In the genomic region with DNA sequence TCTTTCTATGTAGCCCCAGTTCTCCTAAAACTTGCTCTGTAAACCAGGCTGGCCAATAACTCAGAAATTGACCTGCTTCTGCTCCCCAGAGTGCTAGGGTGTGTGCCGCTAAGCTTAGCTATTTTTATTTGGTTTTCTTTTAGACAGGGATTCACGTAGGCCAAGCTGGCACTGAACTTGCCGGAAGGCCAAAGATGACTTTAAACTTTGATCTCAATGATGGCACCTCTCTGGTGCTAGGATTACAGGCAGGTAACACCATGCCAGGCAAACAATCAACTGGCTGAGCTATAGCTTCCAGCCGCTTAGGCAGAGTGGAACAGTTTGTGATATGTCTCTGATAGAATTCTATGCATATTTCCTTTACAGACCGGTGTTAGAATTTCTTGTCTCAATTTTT, we compare ENCODE assay signal across 23 mouse cellular contexts. TPM values are rescaled to one million over a fixed set of nuclear protein-coding genes. Genes with fewer than 3 reads are reported as not detected.
DNase-seq lines count a peak whose midpoint lies in the region; ATAC-seq and TF ChIP-seq lines count a peak whose summit lies in the region.
"Had no signal": no experiment of that assay in that cellular context is flagged by ENCODE, and none has a peak within 500 bp of the region (broad histone marks: within the 10 kb centered on the region; RNA-seq: fewer than 3 reads in every experiment).

No protein-coding gene starts in this region.

- H3K4me3 ChIP-seq in liver, adult 2 months (ENCODE audit: insufficient read depth, low read depth, low read length), result no peak overlapping the region
- no peak overlapping the region for H3K4me3 ChIP-seq in liver, embryonic 11.5 days (ENCODE audit: low read depth, low read length)
- H3K4me3 ChIP-seq in megakaryocyte, embryonic 14.5 days (replicated peaks), result peak overlapping the region; percentile 40
- no peak overlapping the region for H3K4me3 ChIP-seq in small intestine, adult 2 months (ENCODE audit: low read depth, low read length)

- 37% methylated on average over 5 of the region's 5 CpGs for WGBS in liver, adult 2 months
- WGBS in liver, embryonic 11.5 days, result 81% methylated on average over 5 of the region's 5 CpGs
- WGBS in large intestine, adult 2 months, result 46% methylated on average over 5 of the region's 5 CpGs
- 49% methylated on average over 5 of the region's 5 CpGs for WGBS in small intestine, adult 2 months

- TF ChIP-seq CTCF in liver, adult 2 months (IDR thresholded peaks at IDR 0.05; ENCODE audit: low read depth, low read length), result no peak
- TF ChIP-seq CTCF in small intestine, adult 2 months (IDR thresholded peaks at IDR 0.05; ENCODE audit: extremely low read depth, insufficient read length, insufficient replicate concordance, low read depth, low read length), result no peak

- H3K36me3 ChIP-seq in liver, adult 2 months (ENCODE audit: control insufficient read depth, insufficient read depth, low read length), result no peaks in the 10 kb centered on the region
- H3K36me3 ChIP-seq in liver, embryonic 11.5 days (ENCODE audit: control insufficient read depth, insufficient read depth, low read length), result no peaks in the 10 kb centered on the region
- no peaks in the 10 kb centered on the region for H3K36me3 ChIP-seq in megakaryocyte, embryonic 14.5 days (replicated peaks; ENCODE audit: low read length)
- H3K36me3 ChIP-seq in small intestine, adult 2 months (ENCODE audit: control insufficient read depth, insufficient read depth, low read length), result no peaks in the 10 kb centered on the region
- H3K36me3 ChIP-seq: G1E had no signal

- H3K79me2 ChIP-seq in liver, adult 2 months (ENCODE audit: control insufficient read depth, insufficient read depth, low read length), result no peaks in the 10 kb centered on the region

- no peaks in the 10 kb centered on the region for H3K27me3 ChIP-seq in liver, adult 2 months (ENCODE audit: control insufficient read depth, insufficient read depth, low read length)
- no peaks in the 10 kb centered on the region for H3K27me3 ChIP-seq in liver, embryonic 11.5 days (replicated peaks; ENCODE audit: control insufficient read depth, insufficient read depth, low read length)
- H3K27me3 ChIP-seq in megakaryocyte, embryonic 14.5 days (replicated peaks), result no peaks in the 10 kb centered on the region
- H3K27me3 ChIP-seq in small intestine, adult 2 months (ENCODE audit: control insufficient read depth, insufficient read depth, low read length), result no peaks in the 10 kb centered on the region
- H3K27me3 ChIP-seq: CH12.LX, Patski had no signal

- no peaks in the 10 kb centered on the region for H3K4me1 ChIP-seq in liver, adult 2 months (ENCODE audit: control insufficient read depth, insufficient read depth, low read length)
- H3K4me1 ChIP-seq in liver, embryonic 11.5 days (replicated peaks; ENCODE audit: control insufficient read depth, insufficient read depth, low read length), result no peaks in the 10 kb centered on the region
- H3K4me1 ChIP-seq in megakaryocyte, embryonic 14.5 days, result peaks cover 17% of the 10 kb centered on the region
- H3K4me1 ChIP-seq in small intestine, adult 2 months (ENCODE audit: control insufficient read depth, insufficient read depth, insufficient read length, low read length), result peaks cover 6% of the 10 kb centered on the region; the same call in 1 of the 2 replicates

- no peak overlapping the region for H3K9ac ChIP-seq in liver, adult 2 months (ENCODE audit: low read depth, low read length)
- H3K9ac ChIP-seq in liver, embryonic 11.5 days (ENCODE audit: low read depth, low read length), result no peak overlapping the region

- no peak overlapping the region for H3K4me2 ChIP-seq in liver, embryonic 11.5 days

- peak; percentile 83 for DNase-seq in liver, adult 2 months (ENCODE audit: extremely low read depth, low read depth, low spot score)
- DNase-seq in liver, embryonic 11.5 days (ENCODE audit: low spot score), result no peak
- peak; percentile 59 for DNase-seq in large intestine, adult 2 months (ENCODE audit: low read depth, low spot score)
- no peak for DNase-seq in cerebellum, adult 11 months
- DNase-seq in left cerebral cortex, adult 8-10 months (ENCODE audit: low spot score in 2 of 2), result no peak
- DNase-seq: adrenal gland, adult 2 months; adrenal gland, adult 8-10 months; adrenal gland, postnatal 10 days; adrenal gland, postnatal 14 days; adrenal gland, postnatal 25 days; adrenal gland, postnatal 36 days; B cell, adult 2 months; cerebellum, adult 11-12 months; cerebellum, adult 18-20 months had no signal

- ATAC-seq in liver, embryonic 11.5 days (replicated peaks; ENCODE audit: low FRiP score), result no peak
- no peak for ATAC-seq in megakaryocyte, adult 5-6 weeks (ENCODE audit: poor library complexity, severe bottlenecking)
- ATAC-seq: activated CD4-positive, CD25-positive, alpha-beta regulatory T cell, adult 4 months; CD4-positive, CD25-positive, alpha-beta regulatory T cell, adult 4 months; Patski had no signal

- H3K27ac ChIP-seq in liver, adult 2 months (replicated peaks; ENCODE audit: insufficient read depth, low read depth, low read length), result no peak overlapping the region
- no peak overlapping the region for H3K27ac ChIP-seq in liver, embryonic 11.5 days (ENCODE audit: low read depth, low read length)
- H3K27ac ChIP-seq in small intestine, adult 2 months (ENCODE audit: insufficient read depth, low read depth, low read length), result peak overlapping the region; percentile 90

- no peaks in the 10 kb centered on the region for H3K9me3 ChIP-seq in liver, embryonic 11.5 days (ENCODE audit: control insufficient read depth, low read length)
- no peaks in the 10 kb centered on the region for H3K9me3 ChIP-seq in megakaryocyte, embryonic 14.5 days

- TF ChIP-seq POLR2A in liver, adult 2 months (IDR thresholded peaks at IDR 0.05; ENCODE audit: extremely low read depth, insufficient read depth, low read length), result no peak
- no peak for TF ChIP-seq POLR2A in small intestine, adult 2 months (IDR thresholded peaks at IDR 0.05; ENCODE audit: low read depth, low read length)

RNA-seq across cellular contexts. Expression of gene Kitl, which starts 33.5 kb away (rescaled TPM):
- 2.5 and 5.5 TPM in 2 replicates for total RNA-seq in liver, adult 2 months (2014; rRNA removed)
- polyA plus RNA-seq in liver, adult 2 months (2012; rRNA removed), result 2.0 and 2.4 TPM in 2 replicates
- 24.0 and 30.4 TPM in 2 replicates for polyA plus RNA-seq in liver, embryonic 11.5 days (2014; fragmentation: Nextera tagmentation; extraction: Ambion mirVana)
- polyA plus RNA-seq in megakaryocyte, embryonic 14.5 days (2012; ENCODE audit: insufficient read depth, low replicate concordance), result not detected in 2 replicates
- 0.47 and 0.57 TPM in 2 replicates for total RNA-seq in megakaryocyte, adult 5-6 weeks (2015)
- total RNA-seq in megakaryocyte, adult 5-6 weeks (2017), result 0.41 and 0.48 TPM in 2 replicates
- 16.9 and 48.8 TPM in 2 replicates for polyA plus RNA-seq in large intestine, adult 2 months (2012; rRNA removed)
- polyA plus RNA-seq in small intestine, adult 2 months (2012; rRNA removed), result 4.9 and 15.2 TPM in 2 replicates
- total RNA-seq in left cerebral cortex, adult 8-10 months (2022), result 10 to 100 TPM; 33.1 to 52.1 (median 41.7) TPM
- total RNA-seq: CH12.LX, MEL had no signal
- polyA plus RNA-seq: G1E had no signal

Comparison
In these comparisons a context has a peak if more than half of its experiments do, and no peak if none do; other contexts are left out.
1. DNase-seq: peak in liver, adult 2 months (single experiment) and large intestine, adult 2 months (single experiment); none in liver, embryonic 11.5 days (single experiment), cerebellum, adult 11 months (single experiment) and left cerebral cortex, adult 8-10 months (0 of 2).